Mouse (Mus musculus): ENCODE results near the gene Sox13. TPM values are rescaled to one million over a fixed set of nuclear protein-coding genes. Genes with fewer than 3 reads are reported as not detected.
A peak's percentile ranks its signal among the peaks of the same experiment; 100 is the strongest.

Sox13 gene
- total RNA-seq, 2 experiments from 2014 or later: 7.5 to 9.4 TPM

DNA sequence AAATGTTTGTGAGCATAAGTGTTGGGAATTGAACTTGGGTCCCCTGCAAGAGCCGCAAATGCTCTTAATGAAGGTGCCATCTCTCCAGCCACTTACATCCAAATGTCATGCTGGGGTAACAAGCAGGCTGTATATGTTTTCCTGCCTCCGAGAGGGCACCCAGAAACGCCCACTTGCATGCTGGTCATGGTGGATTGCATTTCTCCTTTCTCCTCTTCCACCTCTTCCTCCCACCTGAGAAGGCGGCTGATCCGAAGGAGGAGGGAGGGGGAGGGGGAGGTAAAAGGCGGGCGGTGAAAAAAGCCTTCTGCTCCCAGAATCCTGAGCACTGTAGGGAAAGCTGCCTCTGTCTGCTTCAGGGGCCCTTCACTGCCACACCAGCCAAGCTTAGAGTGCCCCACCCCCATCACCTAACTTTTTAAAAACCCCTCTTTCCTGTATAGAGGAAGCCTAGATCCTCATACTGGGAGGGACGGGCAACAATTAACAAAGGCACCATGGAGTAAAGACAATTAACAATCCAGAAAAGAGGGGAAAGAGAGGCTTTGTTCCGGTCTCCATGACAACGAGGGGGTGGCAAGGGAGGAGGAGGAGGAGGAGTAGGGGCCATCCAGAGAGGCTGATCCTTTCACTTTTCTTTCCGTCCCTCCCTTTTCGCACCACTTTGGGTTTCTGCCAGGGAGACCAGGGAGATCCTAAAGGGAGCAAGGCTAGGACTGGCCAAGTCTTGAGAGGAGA is 10.0 kb upstream of the Sox13 start:
- intact Hi-C loops (cut with DNase I): no loop called here
- peak in 1 of 2 experiments; percentile 74 for DNase-seq (ENCODE audit: extremely low spot score in 1 of 2, low spot score in 2 of 2)

DNA sequence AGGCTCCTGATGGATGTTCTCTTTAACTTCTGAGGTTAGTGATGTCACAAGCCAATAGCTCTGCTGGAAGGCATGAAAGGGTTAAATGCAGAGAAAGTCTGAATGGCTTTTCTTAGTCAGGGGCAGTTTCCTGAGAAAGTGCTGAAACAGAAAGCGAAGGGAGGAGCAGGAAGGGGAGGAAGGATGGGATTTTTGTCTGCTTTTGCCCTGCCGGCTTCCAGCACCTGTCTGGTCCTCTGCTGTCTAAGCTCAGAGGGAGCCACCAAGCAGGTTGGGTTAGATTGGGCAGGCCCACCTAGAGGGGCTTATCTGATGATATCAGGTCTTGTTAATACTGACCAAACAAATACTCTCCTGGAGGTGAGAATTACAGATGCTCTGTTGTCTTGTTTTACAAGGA is 8.4 kb upstream of the Sox13 start:
- no peak for DNase-seq (ENCODE audit: extremely low spot score in 1 of 2, low spot score in 2 of 2)
- intact Hi-C loops (cut with DNase I): no loop called here

DNA sequence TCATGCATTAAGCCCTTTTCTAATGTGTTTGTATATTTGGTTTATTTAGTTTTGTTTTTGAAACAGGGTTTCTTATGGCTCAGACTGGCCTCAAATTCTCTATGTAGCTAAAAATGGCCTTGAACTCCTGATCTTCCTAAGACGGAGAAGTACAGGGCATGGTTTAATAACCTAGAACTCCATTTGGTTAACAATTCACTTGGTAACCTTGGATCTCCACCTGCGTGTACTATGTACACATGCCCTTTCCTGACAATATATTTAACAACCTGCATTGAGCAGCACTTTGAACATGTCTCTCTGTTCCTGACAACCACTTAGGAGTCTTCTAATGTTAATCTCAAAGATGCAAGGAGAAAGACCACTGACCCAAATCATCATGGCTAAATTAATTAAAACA is 7.0 kb upstream of the Sox13 start:
- no peak for DNase-seq (ENCODE audit: extremely low spot score in 1 of 2, low spot score in 2 of 2)
- intact Hi-C loops (cut with DNase I): no loop called here

DNA sequence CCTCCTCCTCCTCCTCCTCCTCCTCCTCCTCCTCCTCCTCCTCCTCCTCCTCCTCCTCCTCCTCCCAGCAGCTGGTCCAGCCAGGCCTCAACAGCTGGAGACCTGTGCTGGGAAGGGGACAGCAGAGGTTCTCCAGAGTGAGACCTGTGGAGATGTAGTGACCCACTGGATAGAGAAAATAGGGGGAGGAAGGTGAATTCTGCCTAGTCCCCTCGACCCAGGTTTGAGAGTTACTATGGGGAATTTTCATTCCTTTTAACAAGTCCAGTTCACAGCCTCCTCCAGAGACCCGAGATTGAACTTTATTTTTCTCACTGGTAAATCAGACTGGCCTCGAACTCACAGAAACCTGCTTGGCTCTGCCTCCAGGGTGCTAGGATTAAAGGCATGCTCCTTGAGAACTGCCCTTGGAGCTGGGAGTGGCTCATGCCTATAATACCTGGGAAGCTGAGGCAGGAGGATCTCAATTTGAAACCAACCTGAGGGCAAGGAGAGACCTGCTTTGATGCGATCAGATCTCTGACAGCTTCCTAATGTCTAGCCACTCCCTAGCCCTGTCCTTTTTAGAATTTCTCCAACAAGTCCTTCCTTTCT is 467 bp upstream of the Sox13 start:
- intact Hi-C loops (cut with DNase I): loop anchor here (5.0 kb wide), 1 partner anchor 68 kb away; no protein-coding TSS in a partner anchor
- DNase-seq (ENCODE audit: extremely low spot score in 1 of 2, low spot score in 2 of 2): no peak

DNA sequence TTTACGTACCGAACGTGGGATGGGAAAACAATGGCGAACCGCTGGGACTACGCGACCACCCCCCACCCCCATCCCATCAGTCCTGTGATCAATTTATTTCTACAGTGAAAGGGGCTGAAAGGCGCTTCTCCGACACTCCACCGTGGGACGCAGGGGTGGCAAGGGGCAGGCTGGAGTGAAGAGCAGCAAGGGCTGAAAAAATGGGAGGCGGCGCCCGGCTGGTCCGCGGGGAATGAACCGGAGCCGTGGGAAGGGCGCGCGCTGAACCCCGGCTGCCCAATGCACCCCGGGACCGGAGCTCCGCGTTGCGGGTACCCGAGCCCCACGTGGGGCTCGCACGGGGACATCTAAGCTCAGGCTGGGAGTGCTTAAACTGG is 1.0 kb downstream of the Sox13 start:
- intact Hi-C loops (cut with DNase I): loop anchor here (5.0 kb wide), 1 partner anchor 69 kb away; no protein-coding TSS in a partner anchor
- no peak for DNase-seq (ENCODE audit: extremely low spot score in 1 of 2, low spot score in 2 of 2)

DNA sequence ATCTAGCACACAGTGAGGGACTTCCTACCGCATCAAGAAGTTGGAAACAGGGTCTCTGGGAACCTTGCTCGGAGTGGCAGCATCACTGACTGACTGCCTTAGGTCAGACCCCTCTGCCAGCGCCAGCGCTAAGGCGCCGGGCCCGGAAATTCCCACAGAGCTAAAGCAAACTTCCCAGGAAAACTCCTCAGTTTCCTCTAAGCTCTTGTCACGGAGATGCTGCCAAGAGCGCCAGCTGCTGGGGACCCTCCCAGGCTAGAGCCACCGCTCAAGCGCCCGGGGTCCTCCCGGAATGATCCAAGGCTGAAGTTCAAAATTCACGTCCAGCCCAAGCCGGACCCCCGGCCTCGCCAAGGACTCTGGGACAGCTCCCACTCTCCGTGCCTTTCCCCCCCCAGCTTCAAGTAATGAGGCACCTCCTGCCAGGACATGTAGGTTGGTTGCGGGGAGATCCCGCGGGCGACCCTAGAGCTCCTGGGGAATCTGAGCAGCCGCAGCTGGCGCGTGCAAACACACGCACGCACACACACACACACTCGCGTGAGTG is 1.5 kb downstream of the Sox13 start:
- intact Hi-C loops (cut with DNase I): loop anchor here (5.0 kb wide), 1 partner anchor 70 kb away; no protein-coding TSS in a partner anchor
- peak in 1 of 2 experiments; percentile 70 for DNase-seq (ENCODE audit: extremely low spot score in 1 of 2, low spot score in 2 of 2)

DNA sequence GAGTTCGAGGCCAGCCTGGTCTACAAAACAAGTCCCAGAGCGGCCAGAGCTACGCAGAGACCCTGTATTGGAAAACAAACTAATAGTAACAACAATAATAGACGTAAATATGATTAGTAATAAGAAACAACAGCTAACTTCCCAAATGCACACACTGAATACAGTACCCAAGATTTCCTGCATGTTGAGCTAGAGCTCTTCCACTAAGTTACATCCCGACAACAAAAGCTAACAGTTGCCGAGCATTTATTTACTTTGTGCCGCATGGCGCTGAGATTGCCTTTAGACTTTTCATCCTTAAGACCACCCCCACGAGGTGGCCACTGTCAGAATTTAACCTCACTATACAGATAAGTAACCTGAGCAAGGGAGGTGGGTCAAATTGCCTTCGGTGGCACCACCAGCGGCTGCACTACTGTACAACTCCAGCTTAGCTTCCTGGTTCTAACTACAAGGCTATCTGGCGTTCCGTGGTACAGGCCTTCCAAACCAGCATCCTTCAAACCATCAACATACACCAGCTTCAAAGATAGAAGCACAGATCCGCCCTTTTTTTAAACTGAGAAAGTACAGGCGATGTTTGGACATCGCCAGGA is 2.1 kb downstream of the Sox13 start:
- DNase-seq (ENCODE audit: extremely low spot score in 1 of 2, low spot score in 2 of 2): no peak
- intact Hi-C loops (cut with DNase I): loop anchor here (5.0 kb wide), 1 partner anchor 70 kb away; no protein-coding TSS in a partner anchor

DNA sequence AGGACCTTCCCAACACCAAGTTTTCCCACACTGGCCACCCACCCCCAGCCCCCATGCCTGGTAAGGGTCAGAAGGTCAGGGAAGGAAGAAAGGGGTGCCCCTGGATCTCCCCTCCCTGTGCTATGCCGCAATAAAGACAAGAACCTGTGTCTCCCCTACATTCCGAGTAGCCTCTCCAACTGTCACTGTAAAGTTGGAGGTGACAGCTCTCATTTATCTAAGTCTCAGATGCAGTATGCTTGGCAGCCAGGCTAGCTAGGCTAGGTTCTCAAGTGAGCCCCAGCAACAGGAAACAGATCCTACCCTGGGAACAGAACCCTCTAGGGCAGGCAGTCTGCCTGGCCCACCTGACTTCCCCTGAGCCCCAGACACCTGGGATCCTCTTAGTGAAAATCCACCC is 3.1 kb downstream of the Sox13 start:
- DNase-seq (ENCODE audit: extremely low spot score in 1 of 2, low spot score in 2 of 2): no peak
- intact Hi-C loops (cut with DNase I): loop anchor here (5.0 kb wide), 1 partner anchor 71 kb away; no protein-coding TSS in a partner anchor

DNA sequence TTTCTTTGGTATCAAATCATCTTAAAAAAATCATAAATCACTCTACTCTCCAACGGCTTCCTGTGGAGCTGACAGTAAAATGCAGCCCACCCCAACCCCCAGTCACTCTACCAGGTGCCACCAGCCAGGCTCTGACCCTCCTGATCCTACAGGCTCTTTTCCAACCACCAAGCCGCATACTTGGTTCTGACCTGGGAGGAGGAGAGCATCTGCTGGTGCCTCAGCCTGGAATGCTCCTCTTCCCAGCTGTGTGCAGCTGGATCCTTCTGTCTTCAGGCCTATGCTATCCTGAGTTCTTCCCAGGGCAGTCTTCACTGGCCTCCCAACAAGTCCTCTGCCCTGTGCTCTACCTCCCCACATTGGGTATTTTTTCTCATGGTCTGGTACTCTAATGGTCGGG is 3.7 kb downstream of the Sox13 start:
- intact Hi-C loops (cut with DNase I): loop anchor here (5.0 kb wide), 1 partner anchor 72 kb away; no protein-coding TSS in a partner anchor
- DNase-seq (ENCODE audit: extremely low spot score in 1 of 2, low spot score in 2 of 2): no peak

DNA sequence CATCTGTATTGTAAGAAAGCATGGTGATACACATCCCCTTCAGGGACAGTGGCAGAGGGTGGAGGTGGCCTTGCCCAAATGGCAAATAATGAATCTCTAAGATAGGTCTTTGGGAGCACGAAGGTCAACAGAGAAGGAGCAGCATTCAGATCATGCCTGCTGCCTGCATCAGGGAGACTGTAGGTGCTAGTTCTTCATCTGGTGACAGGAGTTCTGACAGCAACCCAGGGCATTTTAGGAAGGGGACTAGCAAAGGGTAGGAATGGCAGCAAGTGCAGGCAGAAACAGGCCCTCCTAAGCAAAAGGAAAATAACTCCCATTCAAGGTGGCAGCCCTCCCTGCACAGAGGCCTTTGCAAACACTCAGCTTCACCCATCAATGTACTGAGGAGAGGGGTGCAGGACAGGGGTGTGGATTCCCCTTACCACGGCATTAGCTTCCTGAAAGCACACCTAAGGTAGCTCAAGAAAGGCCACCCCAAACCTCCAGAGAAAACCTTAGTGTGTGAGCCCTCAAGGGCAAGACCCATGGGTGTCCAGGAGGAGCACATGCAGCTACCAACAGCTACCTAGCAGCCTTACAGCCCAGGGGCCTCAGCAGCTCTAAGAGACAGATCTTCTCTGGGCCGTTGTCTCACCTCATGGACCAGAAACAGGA is 4.9 kb downstream of the Sox13 start:
- no peak for DNase-seq (ENCODE audit: extremely low spot score in 1 of 2, low spot score in 2 of 2)
- intact Hi-C loops (cut with DNase I): no loop called here

DNA sequence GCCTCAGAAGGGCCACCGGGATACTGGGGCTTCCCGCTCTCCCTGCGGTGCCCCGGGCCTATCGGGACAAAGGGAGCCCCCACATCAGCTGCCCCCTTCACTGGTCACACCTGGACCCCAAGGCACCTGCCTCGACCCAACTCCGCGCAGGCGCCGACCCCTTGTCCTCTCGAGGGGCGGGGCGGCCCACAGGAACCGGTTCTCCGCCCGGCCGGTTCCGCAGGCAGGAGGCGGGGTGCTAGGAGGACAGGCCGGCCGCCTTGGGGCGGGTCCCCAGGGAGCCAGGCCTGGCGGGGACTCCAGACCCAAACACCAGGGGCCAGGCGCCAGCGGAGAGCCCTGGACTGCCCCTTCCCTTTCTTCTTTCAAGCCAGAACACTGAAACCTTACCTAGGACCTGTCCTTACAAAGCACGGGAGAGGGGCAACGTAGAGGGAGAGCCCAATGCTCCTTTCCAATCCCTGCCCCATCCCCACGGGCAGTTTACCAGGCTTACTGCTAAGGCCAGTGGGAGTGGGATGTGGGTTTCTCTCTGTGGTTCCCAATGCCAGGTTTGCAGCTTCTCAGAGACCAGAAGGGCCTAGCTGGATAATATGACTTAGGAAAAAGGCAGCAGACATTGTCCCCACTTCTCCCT is 5.9 kb downstream of the Sox13 start:
- intact Hi-C loops (cut with DNase I): no loop called here
- peak in 1 of 2 experiments; percentile 86 for DNase-seq (ENCODE audit: extremely low spot score in 1 of 2, low spot score in 2 of 2)

DNA sequence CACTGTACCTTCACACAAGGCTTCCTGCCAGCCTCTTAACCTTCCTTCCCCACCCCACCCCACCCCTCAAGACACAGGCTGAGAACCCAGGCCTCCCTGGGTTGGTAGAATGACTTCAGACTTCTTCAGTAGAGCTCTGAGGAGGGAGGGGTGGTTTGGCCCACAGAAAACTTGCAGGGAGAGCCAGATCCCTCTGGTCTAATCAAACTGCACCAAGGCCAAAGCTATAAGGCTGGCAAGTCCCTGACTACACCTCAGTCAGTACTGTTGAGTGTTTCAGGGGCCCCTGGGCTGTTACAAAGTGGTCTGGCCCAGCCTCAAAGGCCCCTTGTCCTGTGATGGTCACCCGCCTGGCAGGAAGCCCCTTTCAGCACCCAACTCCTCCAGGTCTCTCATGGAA is 6.6 kb downstream of the Sox13 start:
- DNase-seq (ENCODE audit: extremely low spot score in 1 of 2, low spot score in 2 of 2): no peak
- intact Hi-C loops (cut with DNase I): no loop called here

DNA sequence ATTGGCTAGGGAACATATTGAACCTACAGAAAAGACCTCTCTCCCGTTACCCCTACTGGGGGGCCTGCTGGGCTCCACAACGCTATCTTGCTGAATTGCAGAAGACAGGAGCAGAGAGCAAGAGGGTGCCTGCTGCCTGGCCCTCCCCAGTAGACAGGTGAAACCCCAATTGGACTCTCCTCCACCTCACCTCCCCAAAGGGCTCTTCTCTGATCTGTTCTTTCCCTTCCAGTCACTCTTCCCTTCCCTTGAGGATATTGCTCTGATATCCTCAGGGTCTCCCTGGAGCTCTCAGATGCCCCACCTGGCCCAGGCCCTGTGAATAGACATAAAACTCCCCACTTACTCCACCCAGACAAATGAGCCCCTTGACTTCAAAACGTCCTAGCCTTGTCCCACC is 7.1 kb downstream of the Sox13 start:
- DNase-seq (ENCODE audit: extremely low spot score in 1 of 2, low spot score in 2 of 2): no peak
- intact Hi-C loops (cut with DNase I): no loop called here

DNA sequence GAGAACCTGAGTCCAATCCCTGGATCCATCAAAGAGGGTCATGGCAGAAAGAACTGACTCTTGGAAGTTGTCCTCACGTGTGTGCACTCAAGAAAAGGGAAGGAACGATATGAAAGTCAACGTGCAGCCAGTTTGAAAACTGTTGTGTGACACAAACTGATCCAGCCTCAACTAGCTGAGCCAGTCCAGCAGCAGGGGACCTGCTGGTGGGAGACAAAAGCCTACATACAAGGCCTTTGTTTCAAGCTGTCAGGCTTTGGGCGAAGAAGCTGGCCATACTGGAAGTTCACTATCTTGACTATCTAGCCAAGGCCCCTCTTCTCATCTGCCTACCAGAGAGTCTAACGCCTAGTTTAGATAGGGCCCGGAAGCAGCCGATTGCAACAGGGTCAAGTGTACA is 7.7 kb downstream of the Sox13 start:
- intact Hi-C loops (cut with DNase I): no loop called here
- DNase-seq (ENCODE audit: extremely low spot score in 1 of 2, low spot score in 2 of 2): no peak

DNA sequence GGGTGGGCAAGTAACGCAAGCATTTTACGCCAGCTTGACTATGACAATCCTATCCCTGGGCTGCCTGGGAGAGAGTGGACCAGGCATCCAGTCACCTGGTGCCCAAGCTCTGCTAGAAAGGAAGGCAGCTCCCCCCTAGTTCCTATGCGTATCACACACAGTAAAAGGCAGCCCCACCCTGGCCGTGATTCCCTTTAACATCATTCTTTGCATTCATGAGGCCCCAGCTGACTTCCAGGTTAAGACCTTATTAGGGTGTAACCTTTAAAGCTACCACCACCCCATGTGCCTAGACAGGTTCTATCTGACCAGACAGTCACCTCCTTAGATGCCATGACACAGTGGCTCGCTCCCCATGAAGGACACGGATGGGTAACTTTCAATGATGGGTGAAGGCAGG is 8.7 kb downstream of the Sox13 start:
- intact Hi-C loops (cut with DNase I): no loop called here
- no peak for DNase-seq (ENCODE audit: extremely low spot score in 1 of 2, low spot score in 2 of 2)

DNA sequence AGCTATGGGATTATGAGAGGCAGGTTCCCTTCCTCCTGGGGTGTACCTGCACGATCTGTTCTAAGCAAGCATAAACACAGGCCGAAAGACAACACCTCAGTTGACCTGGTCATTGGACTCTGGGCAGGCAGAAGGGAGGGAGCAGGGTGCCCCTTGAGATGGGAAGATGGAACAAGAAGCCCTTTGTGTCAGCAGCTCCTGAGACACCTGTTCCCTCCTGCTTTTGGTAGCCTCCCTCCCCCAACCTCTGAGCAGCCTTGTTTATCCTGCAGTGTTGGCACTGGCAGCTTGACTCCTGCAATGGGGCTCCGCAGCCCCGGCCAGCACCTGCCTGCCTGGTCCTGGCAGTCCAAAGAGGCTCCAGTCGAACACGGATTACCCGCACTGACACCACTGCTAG is 9.1 kb downstream of the Sox13 start:
- no peak for DNase-seq (ENCODE audit: extremely low spot score in 1 of 2, low spot score in 2 of 2)
- intact Hi-C loops (cut with DNase I): no loop called here

DNA sequence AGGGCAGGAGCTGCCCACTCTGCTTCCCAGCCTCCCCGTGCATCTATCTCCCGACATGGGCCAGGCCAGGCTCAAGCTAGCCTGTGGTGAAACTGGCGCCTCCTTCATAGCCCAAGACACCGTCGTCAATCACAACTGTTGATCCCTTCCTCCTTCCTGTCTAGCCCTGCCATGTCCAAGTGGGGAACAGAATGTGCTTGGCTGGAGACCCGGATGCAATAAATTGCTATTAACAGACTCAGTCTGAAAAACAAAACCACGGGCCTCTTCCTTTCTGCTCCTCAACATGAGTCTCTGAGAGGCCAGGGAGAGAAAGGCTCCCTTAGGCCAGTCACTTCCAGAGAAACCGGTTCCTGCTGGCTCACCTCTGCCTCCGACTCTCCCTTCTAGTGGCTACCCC is 11.2 kb downstream of the Sox13 start:
- intact Hi-C loops (cut with DNase I): no loop called here

DNA sequence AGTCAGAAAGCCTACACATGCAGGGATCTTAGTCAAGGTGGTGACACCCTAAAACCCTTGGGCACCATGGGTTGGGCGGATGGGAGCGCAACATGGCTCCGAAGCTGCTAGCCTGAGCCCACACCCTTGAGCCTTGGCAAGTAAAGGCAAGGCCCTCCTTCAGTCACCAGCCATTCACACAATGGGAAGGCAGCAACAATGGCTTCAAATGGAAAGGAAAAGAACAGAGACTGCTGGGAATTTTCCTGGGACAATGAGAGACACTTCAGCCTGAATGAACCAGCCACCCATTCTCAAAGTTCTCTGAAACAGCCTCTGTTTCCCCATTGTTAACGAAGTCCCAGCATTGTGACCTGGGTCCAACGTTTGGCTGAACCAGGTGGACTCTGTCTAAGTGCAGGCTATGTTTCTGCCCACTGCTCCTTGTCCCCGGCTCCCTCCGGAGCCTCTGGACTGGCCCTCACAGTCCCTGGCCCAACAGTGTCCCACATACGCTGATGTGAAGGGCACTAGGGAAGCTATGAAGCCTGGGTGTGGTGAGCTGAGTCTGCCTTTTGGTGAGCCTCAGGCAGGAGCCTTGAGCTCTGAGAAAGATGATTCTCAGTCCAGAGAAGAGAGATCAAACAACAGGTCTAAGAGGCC is 12.6 kb downstream of the Sox13 start:
- no peak for DNase-seq (ENCODE audit: extremely low spot score in 1 of 2, low spot score in 2 of 2)
- intact Hi-C loops (cut with DNase I): no loop called here

More for the DNA sequence above, 11.2 kb downstream of the Sox13 start:
- no peak for DNase-seq (ENCODE audit: extremely low spot score in 1 of 2, low spot score in 2 of 2)
